In the genomic region with DNA sequence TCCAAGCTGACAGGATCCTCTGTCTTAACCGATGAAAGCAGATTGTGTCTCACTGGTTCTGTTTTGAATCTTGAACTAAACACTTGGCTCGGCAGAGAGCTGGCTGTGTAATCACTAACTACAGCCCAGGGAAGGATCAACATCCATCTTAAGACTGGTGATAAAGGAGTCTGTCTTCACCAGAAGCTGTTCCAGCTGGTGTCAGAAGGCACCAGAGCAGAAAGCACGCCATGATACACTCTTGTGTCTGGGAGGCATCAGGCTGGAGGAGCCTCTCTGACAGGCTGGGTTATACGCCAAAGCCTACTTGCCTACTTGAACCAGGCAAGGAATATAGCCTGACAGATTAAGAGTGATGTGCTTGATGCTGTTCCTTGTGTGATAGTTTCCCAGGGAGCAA, we compare ENCODE assay signal across 21 mouse cellular contexts. TPM values are rescaled to one million over a fixed set of nuclear protein-coding genes. Genes with fewer than 3 reads are reported as not detected.
DNase-seq lines count a peak whose midpoint lies in the region; ATAC-seq lines count a peak whose summit lies in the region.
"Had no signal": no experiment of that assay in that cellular context is flagged by ENCODE, and none has a peak within 500 bp of the region (broad histone marks: within the 10 kb centered on the region; RNA-seq: fewer than 3 reads in every experiment).

No protein-coding gene starts in this region.

- no peak overlapping the region for H3K9ac ChIP-seq in kidney, embryonic 15.5 days
- H3K9ac ChIP-seq: heart, embryonic 13.5 days had no signal

- DNase-seq in heart, embryonic 10.5 days (ENCODE audit: low spot score) = peak; percentile 76
- DNase-seq in heart, adult 8-10 months (ENCODE audit: low spot score) = no peak
- DNase-seq in kidney, adult 18-20 months = no peak
- DNase-seq in right cerebral cortex, postnatal 10 days (ENCODE audit: low spot score in 2 of 2) = peak; percentile 23 to 30
- no peak for DNase-seq in right cerebral cortex, adult 18-20 months
- DNase-seq in yolk sac, embryonic 10.5 days (ENCODE audit: low spot score) = peak; percentile 51
- DNase-seq in cerebellum, adult 8-10 months = no peak
- DNase-seq: adrenal gland, adult 8-10 months; cerebellum, adult 9-10 months; embryo, embryonic 11 days; heart, postnatal 4 days; midbrain, embryonic 14.5 days; right cerebral cortex, postnatal 25 days; thymus, adult 2 months had no signal

- no peak overlapping the region for H3K4me2 ChIP-seq in kidney, embryonic 15.5 days
- H3K4me2 ChIP-seq: heart, embryonic 13.5 days had no signal

- no peak overlapping the region for H3K27ac ChIP-seq in heart, embryonic 10.5 days
- no peak overlapping the region for H3K27ac ChIP-seq in kidney, embryonic 15.5 days
- H3K27ac ChIP-seq: heart, embryonic 13.5 days; macrophage had no signal

- peak; percentile 33; the same call in 1 of the 2 replicates for ATAC-seq in kidney, embryonic 15.5 days (replicated peaks; ENCODE audit: low FRiP score)

- H3K4me1 ChIP-seq in heart, embryonic 10.5 days = peaks cover 13% of the 10 kb centered on the region
- no peaks in the 10 kb centered on the region for H3K4me1 ChIP-seq in kidney, embryonic 15.5 days

- no peak overlapping the region for H3K4me3 ChIP-seq in heart, embryonic 10.5 days
- H3K4me3 ChIP-seq in kidney, embryonic 15.5 days (replicated peaks) = no peak overlapping the region
- H3K4me3 ChIP-seq: heart, embryonic 13.5 days had no signal

- no peaks in the 10 kb centered on the region for H3K9me3 ChIP-seq in heart, embryonic 10.5 days
- H3K9me3 ChIP-seq in kidney, embryonic 15.5 days (replicated peaks) = no peaks in the 10 kb centered on the region
- H3K9me3 ChIP-seq: heart, embryonic 13.5 days had no signal

- H3K36me3 ChIP-seq in heart, embryonic 10.5 days = no peaks in the 10 kb centered on the region
- no peaks in the 10 kb centered on the region for H3K36me3 ChIP-seq in kidney, embryonic 15.5 days
- H3K36me3 ChIP-seq: heart, embryonic 13.5 days had no signal

- 16% methylated on average over 4 of the region's 4 CpGs for WGBS in heart, embryonic 10.5 days
- WGBS in kidney, embryonic 15.5 days = 28% methylated on average over 4 of the region's 4 CpGs

- H3K27me3 ChIP-seq in heart, embryonic 10.5 days (ENCODE audit: insufficient read depth, poor library complexity, severe bottlenecking) = peaks cover 60% of the 10 kb centered on the region
- no peaks in the 10 kb centered on the region for H3K27me3 ChIP-seq in kidney, embryonic 15.5 days

RNA-seq across cellular contexts. Expression of gene Gjb6, which starts 12.3 kb away (rescaled TPM):
- polyA plus RNA-seq in heart, embryonic 10.5 days (2016; fragmentation: Nextera tagmentation; extraction: Ambion mirVana) = 0.15 and 0.89 TPM in 2 replicates
- not detected for total RNA-seq in heart, adult 8-10 months (2022)
- 0.44 and 0.52 TPM in 2 replicates for polyA plus RNA-seq in kidney, embryonic 15.5 days (2015; fragmentation: Nextera tagmentation; extraction: Ambion mirVana)
- total RNA-seq: ES-E14; gastrocnemius, postnatal 4 days; heart, postnatal 4 days had no signal
- polyA plus RNA-seq: liver, embryonic 16.5 days; macrophage had no signal

RNA-seq across cellular contexts. Expression of gene Gm4491, which starts 30.1 kb away (rescaled TPM):
- not detected in 2 replicates for polyA plus RNA-seq in heart, embryonic 10.5 days (2016; fragmentation: Nextera tagmentation; extraction: Ambion mirVana)
- total RNA-seq in heart, adult 8-10 months (2022) = not detected
- polyA plus RNA-seq in kidney, embryonic 15.5 days (2015; fragmentation: Nextera tagmentation; extraction: Ambion mirVana) = not detected in 2 replicates
- total RNA-seq: adrenal gland, adult 8-10 months; ES-E14; gastrocnemius, postnatal 4 days; heart, postnatal 4 days had no signal
- polyA plus RNA-seq: heart, embryonic 13.5 days; limb, embryonic 14.5 days; liver, embryonic 16.5 days; macrophage; thymus, adult 2 months had no signal

RNA-seq across cellular contexts. Expression of gene Gjb2, which starts 41.2 kb away (rescaled TPM):
- 1.0 and 4.0 TPM in 2 replicates for polyA plus RNA-seq in heart, embryonic 10.5 days (2016; fragmentation: Nextera tagmentation; extraction: Ambion mirVana)
- not detected for total RNA-seq in heart, adult 8-10 months (2022)
- polyA plus RNA-seq in kidney, embryonic 15.5 days (2015; fragmentation: Nextera tagmentation; extraction: Ambion mirVana) = 4.5 and 5.1 TPM in 2 replicates
- polyA plus RNA-seq: macrophage had no signal

Comparison
In these comparisons a context has a peak if more than half of its experiments do, and no peak if none do; other contexts are left out.
1. DNase-seq: peak in heart, embryonic 10.5 days (single experiment), right cerebral cortex, postnatal 10 days (2 of 2) and yolk sac, embryonic 10.5 days (single experiment); none in heart, adult 8-10 months (single experiment), kidney, adult 18-20 months (single experiment), right cerebral cortex, adult 18-20 months (single experiment) and cerebellum, adult 8-10 months (single experiment).